Mouse (Mus musculus) lung, adult 2 months (tissue): ENCODE results near the gene Pde8b.

Experiments used
- CTCF ChIP-seq: fragments of 200-500 bp; IDR thresholded peaks from 2 replicates; pipeline ENCODE4 v1.5.1; 2011; ENCODE audit warnings: mild to moderate bottlenecking, low read length, control low read depth; ENCODE audit not compliant: insufficient read depth
- POLR2A ChIP-seq: fragments of 200-500 bp; IDR thresholded peaks from 2 replicates; pipeline ENCODE4 v1.6.1; 2011; ENCODE audit warnings: low read depth, mild to moderate bottlenecking, control low read depth, low read length, borderline replicate concordance; ENCODE audit errors: extremely low read depth

- TF ChIP-seq CTCF (no peak), POLR2A (no peak)
These were observed 232.9 kb downstream of the Pde8b start for GRCm38 (mm10) chr13:95017278-95017677.
